Mouse (Mus musculus) neural tube, embryonic 13.5 days (tissue): Measurements from ENCODE around the gene Kcnk5. TPM values are rescaled to one million over a fixed set of nuclear protein-coding genes. Genes with fewer than 3 reads are reported as not detected.
A peak's percentile ranks its signal among the peaks of the same experiment; 100 is the strongest.

ENCODE experiments used
- ATAC-seq: fragments of 200-750 bp; cut with Nextera tagmentation; 2 replicates; pipeline ENCODE4 v1.8.0; 2017; ENCODE audit warnings: low read depth, mild to moderate bottlenecking, moderate TSS enrichment, moderate library complexity
- H3K27ac ChIP-seq: fragments of 300-500 bp; sonication (generic); replicated peaks from 2 replicates; pipeline ENCODE4 v1.5.1; 2015; ENCODE audit warnings: moderate library complexity, mild to moderate bottlenecking, inconsistent platforms
- H3K27me3 ChIP-seq: fragments of 300-500 bp; sonication (generic); 2 replicates; pipeline ENCODE4 v1.6.1; 2015; ENCODE audit warnings: mild to moderate bottlenecking, inconsistent platforms
- H3K36me3 ChIP-seq: fragments of 300-500 bp; sonication (generic); 2 replicates; pipeline ENCODE4 v1.6.1; 2015; ENCODE audit warnings: mild to moderate bottlenecking, inconsistent platforms
- H3K4me1 ChIP-seq: fragments of 300-500 bp; sonication (generic); replicated peaks from 2 replicates; pipeline ENCODE4 v1.6.1; 2015; ENCODE audit warnings: inconsistent platforms
- H3K4me2 ChIP-seq: fragments of 300-500 bp; sonication (generic); 2 replicates; pipeline ENCODE4 v1.6.1; 2015; ENCODE audit warnings: inconsistent platforms, mild to moderate bottlenecking, moderate library complexity
- H3K4me3 ChIP-seq: fragments of 300-500 bp; sonication (generic); 2 replicates; pipeline ENCODE4 v1.5.1; 2015; ENCODE audit warnings: mild to moderate bottlenecking, inconsistent platforms
- H3K9ac ChIP-seq: fragments of 300-500 bp; sonication (generic); 2 replicates; pipeline ENCODE4 v1.6.1; 2015; ENCODE audit warnings: moderate library complexity, mild to moderate bottlenecking, inconsistent platforms
- H3K9me3 ChIP-seq: fragments of 300-500 bp; sonication (generic); 2 replicates; pipeline ENCODE4 v1.6.1; 2016; ENCODE audit warnings: inconsistent platforms
- WGBS: fragments of 180-500 bp; shearing (Covaris S2); methylation state at CpG from one replicate; pipeline ENCODE4 v1.1.7; 2015; 5-methylcytosine and 5-hydroxymethylcytosine counted together
- polyA plus RNA-seq: library from polyadenylated mRNA; unstranded; fragments of >200 nt; fragmentation: Nextera tagmentation; extraction: Ambion mirVana; gene quantifications from 2 replicates; pipeline ENCODE4 v1.2.1, GENCODE M21; 2015

The Kcnk5 gene
- polyA plus RNA-seq, 1 experiment from 2014 or later: 3.9 TPM

DNA sequence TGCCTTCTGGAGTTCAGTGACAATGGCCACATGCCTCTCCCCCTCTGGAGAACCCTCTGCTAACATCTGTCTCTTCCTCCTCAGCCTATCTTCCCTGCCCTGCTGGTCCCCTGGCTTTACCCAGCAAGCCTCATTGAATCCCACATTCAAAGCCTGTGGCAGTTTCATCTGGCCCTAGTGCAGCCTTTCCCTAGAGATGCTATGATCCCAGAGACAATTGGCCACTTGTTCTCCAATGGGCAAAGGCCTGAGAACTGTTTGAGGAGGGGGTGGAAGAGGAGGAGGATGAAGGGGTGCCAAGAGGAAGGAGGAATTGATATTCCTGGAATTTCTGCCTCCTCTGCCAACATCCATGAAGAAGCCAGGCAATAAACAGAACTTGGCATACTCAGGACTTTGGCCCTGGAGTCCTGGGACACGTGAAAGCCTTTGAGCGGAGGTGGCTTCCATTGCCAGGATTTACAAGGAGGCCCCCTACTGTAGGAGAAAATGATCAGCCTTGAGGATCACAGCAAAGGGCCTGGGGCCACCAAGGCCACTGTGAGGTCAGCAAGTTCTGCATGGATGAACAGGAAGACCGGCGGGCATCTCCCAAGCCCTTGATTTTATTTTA, 11.6 kb upstream of the Kcnk5 start:
- Histone ChIP-seq H3K9ac (no peak overlapping the region), H3K36me3 (no peaks in the 10 kb centered on the region), H3K4me3 (no peak overlapping the region), H3K9me3 (no peaks in the 10 kb centered on the region), H3K27ac (no peak overlapping the region), H3K4me1 (no peaks in the 10 kb centered on the region), H3K4me2 (no peak overlapping the region), H3K27me3 (no peaks in the 10 kb centered on the region)
- WGBS: 73% methylated on average over 4 of the region's 4 CpGs
- no peak for ATAC-seq

DNA sequence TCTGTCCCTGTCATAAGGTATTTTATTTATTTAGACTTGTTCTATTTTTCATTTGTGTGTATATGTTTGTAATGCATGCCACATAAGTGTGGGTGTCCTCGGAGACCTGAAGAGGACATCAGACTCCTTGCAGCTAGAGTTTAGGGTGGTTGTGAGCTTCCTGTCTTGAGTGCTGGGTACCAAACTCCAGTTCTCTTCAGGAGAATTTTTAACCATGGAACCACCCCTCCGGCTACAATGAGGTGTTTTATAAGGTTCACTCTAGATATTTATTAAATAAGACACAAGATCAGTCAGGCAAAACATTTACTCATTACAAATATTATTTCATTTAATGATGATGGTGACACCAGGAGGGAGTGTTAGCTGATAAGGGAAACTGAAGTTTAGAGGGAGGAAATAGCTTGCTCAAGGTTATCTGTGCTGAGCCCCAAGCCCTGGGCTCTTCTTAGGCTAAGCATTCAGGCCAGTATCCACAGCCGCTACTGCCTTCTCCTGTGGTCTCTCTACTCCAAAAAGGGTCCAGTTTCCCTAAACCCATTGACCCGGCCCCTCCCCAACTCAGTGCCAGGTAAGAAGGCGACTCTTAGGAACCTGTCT, 9.6 kb upstream of the Kcnk5 start:
- Histone ChIP-seq H3K27me3 (no peaks in the 10 kb centered on the region), H3K9me3 (no peaks in the 10 kb centered on the region), H3K9ac (no peak overlapping the region), H3K36me3 (no peaks in the 10 kb centered on the region), H3K27ac (no peak overlapping the region), H3K4me1 (no peaks in the 10 kb centered on the region), H3K4me2 (no peak overlapping the region), H3K4me3 (no peak overlapping the region)
- ATAC-seq: no peak
- 89% methylated on average over 5 of the region's 5 CpGs for WGBS

DNA sequence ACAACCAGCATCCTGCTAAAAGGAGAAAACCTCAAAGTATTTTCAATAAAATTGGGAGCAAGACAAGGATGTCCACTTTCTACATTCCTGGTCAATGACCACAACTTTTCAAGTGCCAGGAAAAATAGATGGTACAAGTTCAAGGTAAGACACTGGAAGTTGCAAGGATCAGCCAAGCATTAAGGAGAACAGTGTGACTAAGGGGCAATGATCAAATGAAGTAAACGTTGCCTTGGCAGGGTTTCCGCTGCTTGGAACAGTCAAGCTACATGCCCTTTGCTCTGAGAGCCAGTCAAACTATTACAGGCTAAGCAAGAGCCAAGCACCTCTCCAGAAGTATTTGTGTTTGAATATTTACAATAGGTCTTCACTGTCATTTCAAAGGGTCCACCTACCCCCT, 8.1 kb upstream of the Kcnk5 start:
- Histone ChIP-seq H3K4me3 (no peak overlapping the region), H3K4me2 (no peak overlapping the region), H3K27ac (no peak overlapping the region), H3K4me1 (no peaks in the 10 kb centered on the region), H3K27me3 (no peaks in the 10 kb centered on the region), H3K9me3 (no peaks in the 10 kb centered on the region), H3K9ac (no peak overlapping the region), H3K36me3 (no peaks in the 10 kb centered on the region)
- ATAC-seq: no peak
- WGBS: 80% methylated on average over 2 of the region's 2 CpGs

DNA sequence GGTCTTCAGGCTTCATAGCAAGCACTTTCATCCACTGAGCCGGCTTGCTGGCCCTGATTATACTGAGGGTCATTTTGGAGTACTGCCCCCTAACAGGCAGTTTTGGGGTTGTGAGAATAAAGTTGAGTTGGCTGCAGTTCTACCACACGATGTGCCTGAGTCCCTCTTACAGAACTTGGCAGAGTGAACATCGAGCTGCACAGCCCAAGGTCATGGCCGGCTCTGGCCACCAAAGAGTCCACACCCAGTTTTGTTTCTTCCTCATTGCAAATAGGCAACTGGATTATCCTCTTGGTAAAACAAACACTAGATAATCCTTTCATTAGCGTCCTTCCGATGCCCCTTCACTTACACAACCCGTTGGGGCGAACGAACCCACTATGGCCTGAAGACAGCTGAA, 3.8 kb upstream of the Kcnk5 start:
- no peak overlapping the region for H3K4me2 ChIP-seq
- peaks cover 25% of the 10 kb centered on the region for H3K4me1 ChIP-seq
- WGBS: 87% methylated on average over 9 of the region's 9 CpGs
- H3K27ac ChIP-seq: no peak overlapping the region
- peaks cover 8% of the 10 kb centered on the region for H3K27me3 ChIP-seq
- ATAC-seq: no peak
- no peaks in the 10 kb centered on the region for H3K36me3 ChIP-seq
- H3K9me3 ChIP-seq: no peaks in the 10 kb centered on the region
- no peak overlapping the region for H3K4me3 ChIP-seq
- H3K9ac ChIP-seq: no peak overlapping the region

DNA sequence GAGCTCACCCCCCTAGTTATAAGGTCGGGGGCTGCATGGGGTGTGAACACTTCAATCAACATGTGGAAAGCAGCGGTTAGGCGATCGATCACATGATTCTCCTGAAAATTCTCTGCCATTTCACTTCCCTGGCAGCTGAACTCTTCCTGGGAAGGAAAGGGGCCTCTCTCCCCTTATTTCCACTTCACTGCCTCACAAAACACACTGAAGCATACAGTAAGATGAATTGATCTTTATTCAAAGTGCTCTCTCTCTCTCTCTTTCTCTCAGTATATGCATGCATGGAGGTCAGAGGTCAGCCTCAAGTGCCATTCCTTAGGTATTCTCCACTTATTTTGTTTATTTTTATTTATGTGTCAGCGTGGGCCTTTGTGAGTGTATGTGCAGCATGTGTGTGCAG, 2.1 kb upstream of the Kcnk5 start:
- no peak for ATAC-seq
- 35% methylated on average over 5 of the region's 5 CpGs for WGBS
- peak overlapping the region; percentile 34; the same call in 1 of the 2 replicates for H3K9ac ChIP-seq
- peaks cover 40% of the 10 kb centered on the region for H3K4me1 ChIP-seq
- peaks cover 13% of the 10 kb centered on the region for H3K27me3 ChIP-seq
- H3K4me3 ChIP-seq: no peak overlapping the region
- H3K4me2 ChIP-seq: no peak overlapping the region
- no peaks in the 10 kb centered on the region for H3K36me3 ChIP-seq
- H3K9me3 ChIP-seq: no peaks in the 10 kb centered on the region
- no peak overlapping the region for H3K27ac ChIP-seq

DNA sequence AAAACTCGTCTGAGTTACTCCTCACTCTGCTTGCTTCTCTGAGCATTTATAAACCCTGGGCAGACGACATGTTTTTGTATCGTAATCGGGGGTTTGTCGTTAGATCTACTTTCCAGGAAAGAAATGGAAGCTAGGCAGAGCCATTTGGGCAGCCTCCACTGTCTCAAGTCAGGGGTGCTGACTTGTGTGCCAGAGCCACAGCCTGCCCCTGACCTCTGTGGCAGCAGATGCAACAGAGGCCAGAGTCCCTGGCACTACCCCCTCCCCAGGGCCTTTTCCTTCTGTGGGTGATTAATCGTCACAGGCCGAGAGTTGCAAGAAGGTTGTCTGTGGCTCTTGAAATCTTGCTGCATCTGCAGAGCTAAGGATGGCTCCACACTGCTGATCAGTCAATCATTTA, 987 bp upstream of the Kcnk5 start:
- 72% methylated on average over 7 of the region's 7 CpGs for WGBS
- Histone ChIP-seq H3K9me3 (no peaks in the 10 kb centered on the region), H3K4me3 (no peak overlapping the region), H3K36me3 (no peaks in the 10 kb centered on the region), H3K27me3 (peaks cover 13% of the 10 kb centered on the region), H3K4me2 (no peak overlapping the region), H3K9ac (no peak overlapping the region), H3K27ac (no peak overlapping the region), H3K4me1 (peaks cover 50% of the 10 kb centered on the region)
- ATAC-seq: no peak

DNA sequence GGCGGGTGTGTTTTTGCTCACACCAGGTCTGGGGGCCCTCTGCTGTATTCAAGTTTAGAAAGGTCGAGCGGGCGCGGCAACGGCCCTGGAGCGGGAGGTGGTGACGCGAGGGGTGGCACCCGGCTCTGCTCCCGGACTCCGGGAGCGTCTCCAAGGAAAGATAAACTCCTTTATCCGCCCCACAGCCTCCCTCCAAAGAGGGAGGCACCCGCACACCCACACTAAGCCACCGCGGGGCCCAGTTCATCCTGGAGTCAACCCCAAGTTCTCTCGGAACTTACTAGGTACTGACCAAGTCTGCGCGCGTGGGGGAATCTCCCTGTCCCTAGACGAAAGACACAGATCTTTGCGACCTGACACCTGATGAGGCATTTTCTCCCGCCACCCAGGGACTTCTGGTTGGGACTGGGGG, 852 bp downstream of the Kcnk5 start:
- no peaks in the 10 kb centered on the region for H3K9me3 ChIP-seq
- H3K27me3 ChIP-seq: peaks cover 13% of the 10 kb centered on the region
- peaks cover 50% of the 10 kb centered on the region for H3K4me1 ChIP-seq
- no peak overlapping the region for H3K27ac ChIP-seq
- no peaks in the 10 kb centered on the region for H3K36me3 ChIP-seq
- H3K4me2 ChIP-seq: peak overlapping the region; percentile 96
- WGBS: under 1% methylated on average over 24 of the region's 24 CpGs
- ATAC-seq: 0 out of 2 replicates have a peak, but pooled peaks have one; percentile 6
- peak overlapping the region; percentile 64 for H3K9ac ChIP-seq
- H3K4me3 ChIP-seq: peak overlapping the region; percentile 64

DNA sequence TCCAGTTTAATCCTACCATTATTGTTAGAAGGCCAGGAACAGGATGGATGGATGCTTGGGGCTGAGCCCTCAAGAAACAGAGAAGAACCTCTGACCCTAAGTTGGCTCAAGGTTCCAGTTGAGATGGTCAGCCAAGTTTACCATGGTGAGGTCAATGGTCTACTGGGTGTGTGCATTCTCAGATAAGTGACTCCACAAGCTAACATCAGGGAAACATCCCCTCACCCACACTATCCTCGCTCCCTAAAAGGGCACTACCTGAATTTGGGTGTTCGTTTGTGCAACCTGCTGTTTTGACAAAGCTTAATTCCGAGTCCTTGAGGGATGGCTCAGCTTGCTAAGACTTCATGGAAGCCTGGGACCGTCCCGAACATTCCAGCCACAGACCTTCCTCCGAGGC, 1.3 kb downstream of the Kcnk5 start:
- Histone ChIP-seq H3K4me2 (peak overlapping the region; percentile 96), H3K27me3 (peaks cover 13% of the 10 kb centered on the region), H3K9me3 (no peaks in the 10 kb centered on the region), H3K9ac (peak overlapping the region; percentile 64; the same call in 1 of the 2 replicates), H3K27ac (no peak overlapping the region), H3K4me3 (peak overlapping the region; percentile 64), H3K4me1 (peaks cover 50% of the 10 kb centered on the region), H3K36me3 (no peaks in the 10 kb centered on the region)
- no peak for ATAC-seq
- WGBS: 8% methylated on average over 6 of the region's 6 CpGs

DNA sequence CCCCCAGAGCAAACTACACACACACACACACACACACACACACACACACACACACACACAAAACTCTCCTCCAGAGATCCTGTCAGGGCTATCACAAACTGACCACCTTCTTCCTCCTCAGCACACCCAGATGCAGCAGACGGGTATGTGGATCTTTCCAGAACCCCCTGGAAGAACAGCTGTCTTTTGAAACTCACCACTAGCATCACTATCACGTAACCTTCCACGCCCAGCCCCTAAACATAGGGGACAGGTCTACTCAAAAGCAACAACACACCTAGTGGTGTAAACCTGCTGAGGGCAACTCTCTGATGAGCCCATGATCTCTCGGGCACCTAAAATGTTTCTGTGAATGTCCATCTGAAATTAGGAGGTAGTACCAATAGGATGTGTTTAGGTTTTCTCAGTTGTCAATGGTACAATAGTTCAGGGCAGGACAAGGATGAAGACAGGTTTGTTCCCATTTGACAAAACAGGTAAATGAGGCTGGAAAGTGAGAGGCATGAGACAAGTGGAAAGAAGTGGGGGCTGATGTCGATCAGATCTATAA, 1.8 kb downstream of the Kcnk5 start:
- peak overlapping the region; percentile 96 for H3K4me2 ChIP-seq
- no peak for ATAC-seq
- H3K4me1 ChIP-seq: peaks cover 50% of the 10 kb centered on the region
- 68% methylated on average over 5 of the region's 5 CpGs for WGBS
- no peaks in the 10 kb centered on the region for H3K36me3 ChIP-seq
- 0 out of 2 replicates have a peak overlapping the region, but pooled peaks have one; percentile 26 for H3K9ac ChIP-seq
- no peaks in the 10 kb centered on the region for H3K9me3 ChIP-seq
- H3K4me3 ChIP-seq: peak overlapping the region; percentile 64
- H3K27ac ChIP-seq: no peak overlapping the region
- peaks cover 13% of the 10 kb centered on the region for H3K27me3 ChIP-seq

DNA sequence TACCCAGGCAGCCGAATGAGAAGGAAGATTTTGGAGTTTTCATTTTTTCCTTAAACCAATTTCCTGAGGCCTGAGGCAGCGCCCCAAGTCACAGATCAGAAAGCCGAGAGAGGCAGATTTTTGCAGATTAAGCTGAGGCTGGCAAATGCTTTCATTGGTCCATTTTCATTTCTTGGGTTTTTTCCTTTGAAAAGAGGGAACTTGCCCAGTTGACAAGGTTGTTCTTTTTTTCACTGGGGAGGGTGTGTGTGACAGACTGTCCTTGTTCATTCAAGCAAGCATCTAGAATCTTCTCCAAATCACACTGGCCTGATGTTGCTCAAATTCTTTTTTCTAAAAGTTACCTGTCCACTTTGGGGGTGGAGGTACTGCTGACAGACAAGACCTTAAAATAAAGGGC, 2.5 kb downstream of the Kcnk5 start:
- no peak for ATAC-seq
- Histone ChIP-seq H3K9ac (no peak overlapping the region), H3K36me3 (no peaks in the 10 kb centered on the region), H3K4me1 (peaks cover 49% of the 10 kb centered on the region), H3K4me2 (peak overlapping the region; percentile 96), H3K27ac (no peak overlapping the region), H3K27me3 (peaks cover 13% of the 10 kb centered on the region), H3K9me3 (no peaks in the 10 kb centered on the region), H3K4me3 (0 out of 2 replicates have a peak overlapping the region, but pooled peaks have one; percentile 64)
- 35% methylated on average over 3 of the region's 3 CpGs for WGBS

DNA sequence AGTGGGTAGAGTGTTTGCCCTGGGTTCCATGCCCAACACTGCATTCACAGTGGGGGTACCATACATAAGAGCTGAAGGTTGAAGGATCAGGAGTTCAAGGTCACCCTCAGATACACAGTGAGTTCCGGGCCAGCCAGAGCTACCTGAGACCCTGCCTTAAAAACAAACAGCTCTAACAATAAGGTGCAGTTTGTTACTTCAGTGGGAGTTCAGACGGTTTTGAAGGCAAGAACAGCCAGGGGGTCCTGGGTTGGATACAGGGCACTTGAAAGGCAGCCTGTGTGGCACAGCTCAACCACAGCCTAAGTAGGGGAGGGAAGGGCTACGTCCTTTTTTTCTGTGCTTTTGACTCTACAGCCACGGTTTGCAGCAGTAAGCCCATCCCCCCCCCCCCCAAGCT, 3.0 kb downstream of the Kcnk5 start:
- Histone ChIP-seq H3K36me3 (no peaks in the 10 kb centered on the region), H3K27me3 (peaks cover 13% of the 10 kb centered on the region), H3K27ac (no peak overlapping the region), H3K9ac (no peak overlapping the region), H3K4me1 (peaks cover 44% of the 10 kb centered on the region), H3K4me3 (no peak overlapping the region), H3K4me2 (peak overlapping the region; percentile 96; the same call in 1 of the 2 replicates), H3K9me3 (no peaks in the 10 kb centered on the region)
- no peak for ATAC-seq
- 12% methylated on average over 4 of the region's 4 CpGs for WGBS

DNA sequence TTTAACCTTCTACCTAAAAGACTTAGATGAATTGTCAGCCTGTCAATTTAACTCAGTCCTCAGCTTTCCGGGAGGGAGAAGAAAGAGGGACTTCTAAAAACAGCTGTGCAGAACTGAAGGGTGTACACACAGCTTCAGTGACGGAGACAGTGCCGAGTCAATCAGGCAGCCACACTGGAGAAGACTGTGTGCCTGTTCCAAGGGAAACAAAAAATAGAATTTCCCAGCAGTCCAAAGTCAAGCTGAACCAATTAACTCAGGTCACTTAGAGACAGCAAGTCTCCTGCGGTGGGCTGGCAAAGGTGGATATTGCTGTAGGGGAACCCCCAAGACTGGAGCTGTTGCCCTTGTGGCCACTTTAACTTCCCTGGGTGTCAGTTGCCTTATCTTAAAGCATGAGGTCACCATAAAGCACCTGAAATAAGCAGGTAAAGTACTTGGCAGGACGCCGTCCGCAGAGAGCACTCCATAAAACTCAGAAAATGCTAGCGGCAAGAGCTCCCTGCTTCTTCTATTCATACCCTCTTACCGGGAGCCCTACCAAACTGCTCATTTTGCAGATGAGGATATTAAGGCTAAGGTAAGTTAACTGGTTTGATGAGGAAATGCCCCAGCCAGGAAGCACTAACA, 4.0 kb downstream of the Kcnk5 start:
- Histone ChIP-seq H3K9ac (no peak overlapping the region), H3K4me3 (no peak overlapping the region), H3K27me3 (peaks cover 13% of the 10 kb centered on the region), H3K4me1 (peaks cover 39% of the 10 kb centered on the region), H3K36me3 (no peaks in the 10 kb centered on the region), H3K27ac (no peak overlapping the region), H3K9me3 (no peaks in the 10 kb centered on the region), H3K4me2 (no peak overlapping the region)
- WGBS: 83% methylated on average over 9 of the region's 9 CpGs
- no peak for ATAC-seq
